Mouse (Mus musculus): ENCODE data around the gene Gm9045. TPM values are rescaled to one million over a fixed set of nuclear protein-coding genes. Genes with fewer than 3 reads are reported as not detected.

Gm9045 gene
- not detected for polyA plus RNA-seq (2017; shearing (Covaris generic))

GRCm38 (mm10) chr10:118337731-118338130 lies at the start of gene Gm9045:
Gene Gm9045, minus strand, starts transcription at chr10:118337831.

GRCm38 (mm10) chr10:118354005-118354404 lies 16.4 kb upstream of the Gm9045 start, which contains the start of gene Gm9049:
Gene Gm9049, minus strand, starts transcription at chr10:118354105.

DNA sequence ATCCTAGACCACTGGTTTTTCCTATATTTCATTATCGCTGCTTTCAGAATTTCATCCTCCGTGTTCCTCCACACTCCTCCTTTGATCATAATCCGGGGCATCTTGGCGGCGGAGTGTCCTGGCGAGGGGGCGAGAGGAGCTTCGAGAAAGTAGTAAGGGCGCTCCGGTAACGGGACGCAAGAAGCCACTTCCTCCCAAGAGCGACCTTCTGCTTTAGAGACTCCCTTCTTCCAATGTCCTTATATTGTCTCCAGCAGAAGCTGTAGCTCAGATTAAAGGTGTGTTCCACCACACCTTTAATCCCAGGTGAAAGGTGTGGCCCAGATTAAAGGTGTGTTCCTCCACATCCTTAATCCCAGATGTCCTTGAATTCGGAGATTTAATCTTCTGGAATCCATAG lies 10.9 kb upstream of the Gm9045 start, which contains the start of gene Gm9048:
Gene Gm9048 (minus strand): TSS at position 101 of the 400 bp plus-strand sequence.

GRCm38 (mm10) chr10:118343155-118343554 lies 5.5 kb upstream of the Gm9045 start, which contains the start of gene Gm9046:
Gene Gm9046, minus strand, starts transcription at chr10:118343255.

DNA sequence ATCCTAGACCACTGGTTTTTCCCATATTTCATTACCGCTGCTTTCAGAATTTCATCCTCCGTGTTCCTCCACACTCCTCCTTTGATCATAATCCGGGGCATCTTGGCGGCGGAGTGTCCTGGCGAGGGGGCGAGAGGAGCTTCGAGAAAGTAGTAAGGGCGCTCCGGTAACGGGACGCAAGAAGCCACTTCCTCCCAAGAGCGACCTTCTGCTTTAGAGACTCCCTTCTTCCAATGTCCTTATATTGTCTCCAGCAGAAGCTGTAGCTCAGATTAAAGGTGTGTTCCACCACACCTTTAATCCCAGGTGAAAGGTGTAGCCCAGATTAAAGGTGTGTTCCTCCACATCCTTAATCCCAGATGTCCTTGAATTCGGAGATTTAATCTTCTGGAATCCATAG lies 5.3 kb downstream of the Gm9045 start, which contains the start of gene Gm9044:
Gene Gm9044 (minus strand): TSS at position 101 of the 400 bp plus-strand sequence.

DNA sequence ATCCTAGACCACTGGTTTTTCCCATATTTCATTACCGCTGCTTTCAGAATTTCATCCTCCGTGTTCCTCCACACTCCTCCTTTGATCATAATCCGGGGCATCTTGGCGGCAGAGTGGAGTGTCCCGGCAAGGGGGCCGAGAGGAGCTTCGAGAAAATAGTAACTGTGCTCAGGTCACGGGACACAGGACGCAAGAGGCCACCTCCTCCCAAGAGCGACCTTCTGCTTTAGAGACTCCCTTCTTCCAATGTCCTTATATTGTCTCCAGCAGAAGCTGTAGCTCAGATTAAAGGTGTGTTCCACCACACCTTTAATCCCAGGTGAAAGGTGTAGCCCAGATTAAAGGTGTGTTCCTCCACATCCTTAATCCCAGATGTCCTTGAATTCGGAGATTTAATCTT lies 10.8 kb downstream of the Gm9045 start, which contains the start of gene Gm9040:
Gene Gm9040 (minus strand): TSS at position 101 of the 400 bp plus-strand sequence.

DNA sequence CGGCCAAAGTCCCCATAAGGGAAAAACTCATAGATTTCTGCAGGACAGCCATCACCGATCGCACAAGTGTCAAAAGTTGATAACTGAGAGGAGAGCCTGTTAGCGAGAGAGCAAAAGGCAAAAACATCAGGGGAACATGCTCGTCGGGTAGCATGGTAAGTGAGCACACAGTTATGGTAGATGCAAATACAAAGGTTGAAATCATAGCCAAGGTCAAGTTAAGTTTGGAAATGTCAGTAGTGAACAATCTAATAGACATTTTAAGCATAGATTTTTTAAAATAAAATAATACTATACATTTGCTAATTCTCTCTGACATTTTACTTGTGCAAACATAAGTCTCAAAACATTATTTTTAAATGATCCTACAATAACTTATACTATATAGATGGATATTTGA lies 42.7 kb downstream of the Gm9045 start, which contains the start of gene Iltifb:
Gene Iltifb (minus strand): TSS at position 101 of the 400 bp plus-strand sequence.

Other genes with a start within 250 kb of the Gm9045 start
- 6.7 TPM for gene Mdm1, start 196.0 kb downstream of the Gm9045 start, polyA plus RNA-seq (2017; shearing (Covaris generic))
- gene Il22, start 132.9 kb downstream of the Gm9045 start, polyA plus RNA-seq (2017; shearing (Covaris generic)): not detected
- not detected for gene Gm32717, start 97.1 kb downstream of the Gm9045 start, polyA plus RNA-seq (2017; shearing (Covaris generic))
- gene Gm32802, start 79.1 kb downstream of the Gm9045 start, polyA plus RNA-seq (2017; shearing (Covaris generic)): not detected
- not detected for gene Iltifb, start 42.8 kb downstream of the Gm9045 start, polyA plus RNA-seq (2017; shearing (Covaris generic))
- gene Gm9040, start 10.9 kb downstream of the Gm9045 start, polyA plus RNA-seq (2017; shearing (Covaris generic)): not detected
- not detected for gene Gm9044, start 5.4 kb downstream of the Gm9045 start, polyA plus RNA-seq (2017; shearing (Covaris generic))
- not detected for gene Gm9046, start 5.4 kb upstream of the Gm9045 start, polyA plus RNA-seq (2017; shearing (Covaris generic))
- gene Gm9048, start 10.8 kb upstream of the Gm9045 start, polyA plus RNA-seq (2017; shearing (Covaris generic)): not detected
- gene Gm9049, start 16.3 kb upstream of the Gm9045 start, polyA plus RNA-seq (2017; shearing (Covaris generic)): not detected
- gene Ifng, start 103.2 kb upstream of the Gm9045 start, polyA plus RNA-seq (2017; shearing (Covaris generic)): 735 TPM

Data from effector memory CD4-positive, alpha-beta T cell, adult 7 months (primary cell).